Mouse (Mus musculus) midbrain, embryonic 11.5 days (tissue): ENCODE measurements around the gene Cd244a. TPM values are rescaled to one million over a fixed set of nuclear protein-coding genes. Genes with fewer than 3 reads are reported as not detected.

Experiments used
- ATAC-seq: fragments of 200-750 bp; cut with Nextera tagmentation; 2 replicates; pipeline ENCODE4 v1.8.0; 2017; ENCODE audit warnings: moderate TSS enrichment, moderate library complexity; ENCODE audit not compliant: low FRiP score
- DNase-seq: peaks from one replicate; pipeline ENCODE4 v3.0.0; 2015; ENCODE audit warnings: low spot score; ENCODE audit errors: missing footprints
- H3K27ac ChIP-seq: fragments of 300-500 bp; sonication (generic); 2 replicates; pipeline ENCODE4 v1.5.1; 2014; ENCODE audit warnings: low read depth, low read length
- H3K27me3 ChIP-seq: fragments of 300-500 bp; sonication (generic); 2 replicates; pipeline ENCODE4 v1.6.1; 2014; ENCODE audit warnings: mild to moderate bottlenecking, low read length, moderate library complexity, mixed read lengths; ENCODE audit not compliant: control insufficient read depth, insufficient read depth
- H3K36me3 ChIP-seq: fragments of 300-500 bp; sonication (generic); 2 replicates; pipeline ENCODE4 v1.6.1; 2014; ENCODE audit warnings: mild to moderate bottlenecking, low read length, moderate library complexity, mixed read lengths; ENCODE audit not compliant: control insufficient read depth, insufficient read depth
- H3K4me1 ChIP-seq: fragments of 300-500 bp; sonication (generic); 2 replicates; pipeline ENCODE4 v1.6.1; 2014; ENCODE audit warnings: low read length; ENCODE audit not compliant: control insufficient read depth, insufficient read depth
- H3K4me2 ChIP-seq: fragments of 300-500 bp; sonication (generic); 2 replicates; pipeline ENCODE4 v1.6.1; 2014; ENCODE audit warnings: mild to moderate bottlenecking, moderate library complexity
- H3K4me3 ChIP-seq: fragments of 300-500 bp; sonication (generic); 2 replicates; pipeline ENCODE4 v1.5.1; 2014; ENCODE audit warnings: low read depth, low read length
- H3K9ac ChIP-seq: fragments of 300-500 bp; sonication (generic); 2 replicates; pipeline ENCODE4 v1.6.1; 2014; ENCODE audit warnings: low read length
- H3K9me3 ChIP-seq: fragments of 300-500 bp; sonication (generic); 2 replicates; pipeline ENCODE4 v1.6.1; 2016; ENCODE audit warnings: low read length; ENCODE audit not compliant: control insufficient read depth
- WGBS: fragments of 180-500 bp; shearing (Covaris S2); extraction: QIAGEN DNeasy Blood & Tissue Kit; methylation state at CpG from one replicate; pipeline ENCODE4 v1.1.7; 2014; 5-methylcytosine and 5-hydroxymethylcytosine counted together
- polyA plus RNA-seq: library from polyadenylated mRNA; unstranded; fragments of >200 nt; fragmentation: Nextera tagmentation; extraction: Ambion mirVana; gene quantifications from 2 replicates; pipeline ENCODE4 v1.2.1, GENCODE M21; 2014

Cd244a gene
- polyA plus RNA-seq, 1 experiment from 2014 or later: not detected

- DNase-seq: no peak
- Histone ChIP-seq H3K4me3 (no peak overlapping the region), H3K4me1 (no peaks in the 10 kb centered on the region), H3K9ac (no peak overlapping the region), H3K9me3 (no peaks in the 10 kb centered on the region), H3K27ac (no peak overlapping the region), H3K27me3 (no peaks in the 10 kb centered on the region), H3K4me2 (no peak overlapping the region), H3K36me3 (no peaks in the 10 kb centered on the region)
- 83% methylated on average over 4 of the region's 4 CpGs for WGBS
- no peak for ATAC-seq
Measured at GRCm38 (mm10) chr1:171630912-171631311, 71.9 kb downstream of the Cd244a start.

- ATAC-seq: no peak
- Histone ChIP-seq H3K9ac (no peak overlapping the region), H3K9me3 (no peaks in the 10 kb centered on the region), H3K27me3 (no peaks in the 10 kb centered on the region), H3K36me3 (no peaks in the 10 kb centered on the region), H3K27ac (no peak overlapping the region), H3K4me2 (no peak overlapping the region), H3K4me1 (no peaks in the 10 kb centered on the region), H3K4me3 (no peak overlapping the region)
- 90% methylated on average over 2 of the region's 2 CpGs for WGBS
- DNase-seq: no peak
Measured at GRCm38 (mm10) chr1:171631447-171631846, 72.5 kb downstream of the Cd244a start.

GRCm38 (mm10) chr1:171635696-171636095 lies 76.7 kb downstream of the Cd244a start:
- no peak for DNase-seq
- WGBS: 55% methylated on average over 6 of the region's 6 CpGs
- no peak for ATAC-seq
- Histone ChIP-seq H3K4me3 (no peak overlapping the region), H3K27me3 (no peaks in the 10 kb centered on the region), H3K36me3 (no peaks in the 10 kb centered on the region), H3K9me3 (no peaks in the 10 kb centered on the region), H3K4me1 (no peaks in the 10 kb centered on the region), H3K9ac (no peak overlapping the region), H3K4me2 (no peak overlapping the region), H3K27ac (no peak overlapping the region)

- Histone ChIP-seq H3K4me2 (no peak overlapping the region), H3K4me1 (no peaks in the 10 kb centered on the region), H3K4me3 (no peak overlapping the region), H3K9ac (no peak overlapping the region), H3K27ac (no peak overlapping the region), H3K36me3 (no peaks in the 10 kb centered on the region), H3K27me3 (no peaks in the 10 kb centered on the region), H3K9me3 (no peaks in the 10 kb centered on the region)
- ATAC-seq (no peak), DNase-seq (no peak)
- 83% methylated on average over 8 of the region's 8 CpGs for WGBS
Measured at GRCm38 (mm10) chr1:171637101-171637500, 78.1 kb downstream of the Cd244a start.

DNA sequence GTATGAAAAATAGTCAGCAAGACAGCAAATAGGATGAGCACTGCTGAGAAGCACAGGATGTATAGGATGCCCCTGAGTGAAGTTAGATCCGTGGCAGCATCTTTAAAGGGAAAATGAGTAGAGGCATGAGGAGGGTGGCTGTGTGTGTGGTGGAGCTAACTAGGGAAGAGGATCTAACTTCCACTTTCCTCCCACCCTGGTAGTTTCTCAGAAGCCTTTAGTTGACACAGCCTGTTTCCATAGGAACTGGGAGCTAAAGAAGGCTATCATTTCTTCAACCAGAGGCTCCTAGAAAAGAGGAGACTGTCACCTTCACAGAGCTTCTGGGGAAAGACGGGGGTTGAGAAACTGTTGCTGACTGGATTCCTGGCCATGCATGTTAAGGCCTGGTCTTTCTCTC lies 79.7 kb downstream of the Cd244a start:
- Histone ChIP-seq H3K9me3 (no peaks in the 10 kb centered on the region), H3K27me3 (no peaks in the 10 kb centered on the region), H3K4me1 (no peaks in the 10 kb centered on the region), H3K27ac (no peak overlapping the region), H3K9ac (no peak overlapping the region), H3K36me3 (no peaks in the 10 kb centered on the region), H3K4me3 (no peak overlapping the region), H3K4me2 (no peak overlapping the region)
- no peak for ATAC-seq
- WGBS: 78% methylated on average over 2 of the region's 2 CpGs
- DNase-seq: no peak

DNA sequence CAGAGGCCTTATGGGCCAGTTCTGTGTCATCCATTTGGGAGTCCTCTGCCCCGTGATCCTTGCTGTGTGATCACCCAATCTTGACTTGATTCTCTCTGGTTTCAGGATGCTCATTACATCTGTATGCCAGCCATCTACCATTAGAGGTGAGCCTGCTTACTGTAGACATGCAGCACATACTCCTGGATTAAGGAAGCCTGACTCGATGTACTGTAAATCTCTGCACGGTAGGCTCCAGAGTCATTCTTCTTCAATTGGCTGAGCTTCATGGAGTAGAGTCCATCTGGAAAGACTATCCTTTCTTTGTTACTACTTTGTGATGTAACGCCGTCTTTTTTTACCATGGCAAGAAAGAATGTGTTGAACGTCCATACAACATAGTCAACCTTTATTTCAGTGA lies 81.8 kb downstream of the Cd244a start:
- no peak overlapping the region for H3K4me2 ChIP-seq
- DNase-seq (no peak), ATAC-seq (no peak)
- no peaks in the 10 kb centered on the region for H3K27me3 ChIP-seq
- WGBS: 93% methylated on average over 6 of the region's 6 CpGs
- no peak overlapping the region for H3K4me3 ChIP-seq
- H3K9ac ChIP-seq: no peak overlapping the region
- no peaks in the 10 kb centered on the region for H3K9me3 ChIP-seq
- H3K36me3 ChIP-seq: no peaks in the 10 kb centered on the region
- H3K27ac ChIP-seq: no peak overlapping the region
- no peaks in the 10 kb centered on the region for H3K4me1 ChIP-seq

DNA sequence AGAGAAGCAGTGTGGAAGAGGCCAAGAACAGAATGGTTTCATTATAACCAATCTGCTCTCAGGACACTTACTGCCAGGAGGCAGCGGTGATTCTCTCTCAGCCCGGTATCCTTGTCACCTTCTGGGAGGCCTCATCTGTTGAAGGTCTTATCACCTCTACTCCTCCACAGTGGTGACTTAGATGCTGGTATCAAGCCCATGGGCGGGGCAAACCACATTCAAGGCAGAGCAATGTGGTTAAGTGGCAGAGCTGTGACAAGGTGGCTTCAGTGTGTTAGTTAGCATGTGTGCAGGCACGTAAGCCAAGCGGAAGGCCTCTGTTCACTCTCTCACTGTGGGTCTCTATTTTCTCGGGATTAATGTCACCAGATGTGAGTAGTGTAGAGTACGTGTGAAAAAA lies 84.6 kb downstream of the Cd244a start:
- Histone ChIP-seq H3K36me3 (no peaks in the 10 kb centered on the region), H3K27ac (no peak overlapping the region), H3K27me3 (no peaks in the 10 kb centered on the region), H3K9ac (no peak overlapping the region), H3K4me1 (no peaks in the 10 kb centered on the region), H3K9me3 (no peaks in the 10 kb centered on the region), H3K4me3 (no peak overlapping the region), H3K4me2 (no peak overlapping the region)
- DNase-seq (no peak), ATAC-seq (no peak)
- 82% methylated on average over 7 of the region's 7 CpGs for WGBS

DNA sequence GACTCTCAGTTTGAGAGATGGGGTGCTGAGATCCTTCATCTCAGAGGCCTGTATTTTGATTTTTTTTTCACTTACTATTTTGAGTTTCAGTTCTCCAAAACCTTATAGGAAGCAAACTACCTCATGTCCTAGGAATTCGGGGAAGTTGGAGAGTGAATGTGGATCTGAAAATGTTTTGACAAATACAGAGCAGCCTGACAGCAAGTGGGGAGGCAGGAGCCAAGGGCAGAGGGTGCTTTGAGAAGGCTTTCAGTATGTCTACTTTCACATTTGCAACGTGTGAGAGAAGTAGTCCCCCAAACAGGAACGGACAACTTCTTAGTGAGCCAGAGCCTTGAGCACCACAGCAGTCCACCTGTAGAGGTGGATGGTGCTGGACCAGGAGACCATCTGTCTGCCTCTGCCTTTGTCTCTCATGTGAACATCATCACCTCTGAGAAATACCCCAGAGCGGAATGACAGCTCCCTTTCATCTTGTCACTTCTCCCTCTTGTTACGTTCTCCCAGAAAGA lies 87.5 kb downstream of the Cd244a start:
- Histone ChIP-seq H3K4me1 (no peaks in the 10 kb centered on the region), H3K4me2 (no peak overlapping the region), H3K27me3 (no peaks in the 10 kb centered on the region), H3K9ac (no peak overlapping the region), H3K36me3 (no peaks in the 10 kb centered on the region), H3K4me3 (no peak overlapping the region), H3K9me3 (no peaks in the 10 kb centered on the region), H3K27ac (no peak overlapping the region)
- no peak for DNase-seq
- WGBS: 75% methylated on average over 5 of the region's 5 CpGs
- no peak for ATAC-seq

DNA sequence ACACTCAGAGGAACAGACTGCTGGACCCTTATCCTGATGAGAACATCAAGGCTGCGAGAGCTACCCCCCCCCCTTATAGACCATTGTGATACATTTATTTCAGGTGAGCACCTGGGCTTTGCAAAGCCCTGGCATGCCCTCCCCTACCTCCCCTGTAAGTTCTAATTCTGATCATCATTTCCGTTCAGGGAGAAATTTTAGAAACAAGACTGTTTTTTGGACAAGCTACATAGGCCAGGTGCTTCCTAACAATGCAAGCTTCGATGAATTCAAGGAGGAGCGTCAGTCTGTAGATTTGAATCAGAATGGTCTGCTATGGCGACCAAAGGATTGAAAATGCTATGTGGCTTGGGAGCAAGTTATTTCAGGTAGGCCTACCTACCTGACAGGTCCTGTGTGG lies 88.7 kb downstream of the Cd244a start:
- H3K4me3 ChIP-seq: no peak overlapping the region
- no peak overlapping the region for H3K4me2 ChIP-seq
- no peak for ATAC-seq
- 91% methylated on average over 5 of the region's 5 CpGs for WGBS
- no peak overlapping the region for H3K27ac ChIP-seq
- H3K27me3 ChIP-seq: no peaks in the 10 kb centered on the region
- no peaks in the 10 kb centered on the region for H3K9me3 ChIP-seq
- no peak overlapping the region for H3K9ac ChIP-seq
- H3K4me1 ChIP-seq: no peaks in the 10 kb centered on the region
- DNase-seq: no peak
- H3K36me3 ChIP-seq: no peaks in the 10 kb centered on the region

GRCm38 (mm10) chr1:171648840-171649239 lies 89.8 kb downstream of the Cd244a start:
- ATAC-seq (no peak), DNase-seq (no peak)
- Histone ChIP-seq H3K4me3 (no peak overlapping the region), H3K27me3 (no peaks in the 10 kb centered on the region), H3K4me2 (no peak overlapping the region), H3K9me3 (no peaks in the 10 kb centered on the region), H3K9ac (no peak overlapping the region), H3K36me3 (no peaks in the 10 kb centered on the region), H3K4me1 (no peaks in the 10 kb centered on the region), H3K27ac (no peak overlapping the region)
- WGBS: 72% methylated on average over 8 of the region's 8 CpGs
